Mouse (Mus musculus) WW6 (cell line): Measurements from ENCODE around the gene Dlx2.

Source experiments
- DNase-seq: peaks from one replicate; pipeline ENCODE4 v3.0.0-alpha.2; 2013; ENCODE audit warnings: low read depth, low spot score

The Dlx2 gene

DNA sequence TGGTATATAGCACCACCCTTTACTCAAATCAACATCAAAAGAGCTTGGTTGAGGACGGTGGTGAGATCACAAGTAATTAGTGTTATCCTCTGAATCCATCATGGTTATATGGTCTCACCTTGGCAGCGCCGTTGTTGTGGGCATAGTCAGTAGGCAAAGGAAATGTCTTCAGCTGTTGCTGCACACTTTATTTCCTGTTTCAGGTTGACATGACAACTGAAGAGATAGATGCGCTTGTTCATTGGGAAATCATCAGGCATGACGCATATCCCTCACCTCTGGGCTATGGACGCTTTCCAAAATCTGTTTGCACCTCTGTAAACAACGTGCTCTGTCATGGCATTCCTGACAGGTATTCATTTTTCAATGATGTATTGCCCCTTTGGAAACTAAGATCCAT lies 35.3 kb downstream of the Dlx2 start:
- DNase-seq, result no peak

DNA sequence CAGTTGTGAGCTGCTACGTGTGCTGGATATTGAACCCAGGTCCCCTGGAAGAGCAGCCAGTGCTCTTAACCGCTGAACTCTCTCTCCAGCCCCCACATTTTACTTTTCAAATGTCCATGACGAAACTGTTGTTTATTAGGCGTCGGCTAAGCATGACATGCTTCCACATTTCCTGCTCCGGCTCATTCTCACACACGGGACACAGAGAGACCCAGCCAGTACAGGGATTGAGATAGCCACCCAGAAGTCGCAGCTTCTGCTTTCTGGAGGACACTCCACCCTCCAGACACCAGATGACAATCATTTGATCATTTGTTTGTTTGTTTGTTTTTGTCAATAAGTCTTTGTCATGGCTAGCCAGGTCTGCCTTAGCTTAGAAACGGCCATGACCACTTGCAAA lies 41.7 kb downstream of the Dlx2 start:
- DNase-seq, result no peak

DNA sequence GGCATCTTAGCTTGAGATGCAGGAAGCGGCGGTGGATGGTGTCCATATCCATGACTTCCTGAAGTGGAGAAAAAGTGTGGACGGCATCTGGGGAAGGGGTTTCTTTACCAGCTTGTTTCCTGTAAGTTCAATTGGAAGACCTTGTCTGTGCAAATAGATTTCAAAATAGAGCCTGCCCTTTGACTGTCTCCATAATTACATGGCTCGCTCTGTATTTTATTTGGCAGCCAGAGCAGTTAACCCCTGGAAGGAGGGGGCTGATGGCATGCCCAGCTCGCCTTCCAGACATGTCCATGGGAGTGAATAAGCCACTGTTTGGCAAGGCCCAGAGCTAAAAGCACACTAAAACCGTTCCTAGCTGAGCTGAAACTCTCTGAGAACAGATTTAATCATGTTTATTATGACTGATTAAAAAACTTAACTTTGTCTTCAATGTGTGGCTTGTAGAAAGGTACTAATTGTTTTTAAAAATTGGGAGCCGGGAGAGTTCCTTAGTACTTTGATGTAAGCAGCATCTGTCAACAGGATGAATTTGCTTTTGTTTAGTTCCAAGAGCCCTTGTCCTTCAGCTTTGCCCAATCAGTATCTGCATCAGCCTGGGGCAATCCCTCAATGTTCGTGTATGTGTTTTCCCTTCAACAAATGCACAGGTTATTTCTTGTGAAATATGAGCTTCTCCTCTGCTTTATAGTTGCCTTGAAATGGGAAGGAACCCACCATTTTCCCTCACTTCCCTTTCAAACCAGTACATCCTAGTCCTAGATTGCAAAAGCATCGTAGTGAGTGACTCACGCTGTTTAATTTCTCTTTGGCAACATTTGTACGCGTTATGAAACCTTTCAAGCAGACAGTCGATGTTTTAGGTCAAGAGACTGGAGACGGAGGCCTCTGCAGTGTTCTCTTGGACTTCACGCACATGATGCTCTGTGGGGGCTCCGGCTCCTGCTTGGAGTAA lies 47.0 kb downstream of the Dlx2 start:
- DNase-seq, result no peak

DNA sequence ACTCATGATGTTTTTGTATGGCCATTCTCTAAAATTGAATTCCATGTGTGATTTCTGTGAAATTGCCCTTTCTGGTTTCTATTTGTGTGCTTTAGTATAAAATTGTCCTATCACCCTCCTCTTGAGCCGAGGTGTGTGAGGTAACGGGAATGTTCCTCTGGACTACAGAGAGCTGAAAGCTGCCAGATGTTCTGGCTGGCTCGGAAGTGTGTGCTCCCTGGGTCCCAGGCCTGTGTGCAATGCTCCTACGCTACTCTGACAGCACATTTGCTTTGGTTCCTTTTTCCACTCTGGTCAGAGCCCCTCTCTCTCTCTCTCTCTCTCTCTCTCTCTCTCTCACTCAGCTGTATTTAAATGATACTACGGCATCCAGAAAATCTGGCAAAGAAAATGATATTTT lies 49.4 kb downstream of the Dlx2 start:
- no peak for DNase-seq

DNA sequence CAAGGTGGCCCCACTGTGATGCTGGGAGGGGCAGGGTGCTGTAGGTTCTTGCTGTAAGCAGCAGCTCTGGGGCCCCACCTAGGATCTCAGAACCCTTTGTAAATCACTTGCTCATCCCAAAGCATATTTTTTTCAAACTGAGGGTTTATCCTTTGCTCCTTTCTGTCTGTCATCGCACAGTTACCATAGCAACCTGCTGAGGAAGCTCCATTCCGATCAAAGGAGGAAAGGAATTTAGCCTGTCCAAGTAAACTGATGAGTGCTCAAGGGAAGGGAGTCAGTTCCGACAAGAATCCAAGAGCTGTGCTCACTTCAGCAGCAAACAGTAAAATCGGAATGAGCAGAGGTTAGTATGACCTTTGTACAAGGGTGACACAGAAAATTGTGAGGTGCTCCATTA lies 51.6 kb downstream of the Dlx2 start:
- DNase-seq, result no peak

DNA sequence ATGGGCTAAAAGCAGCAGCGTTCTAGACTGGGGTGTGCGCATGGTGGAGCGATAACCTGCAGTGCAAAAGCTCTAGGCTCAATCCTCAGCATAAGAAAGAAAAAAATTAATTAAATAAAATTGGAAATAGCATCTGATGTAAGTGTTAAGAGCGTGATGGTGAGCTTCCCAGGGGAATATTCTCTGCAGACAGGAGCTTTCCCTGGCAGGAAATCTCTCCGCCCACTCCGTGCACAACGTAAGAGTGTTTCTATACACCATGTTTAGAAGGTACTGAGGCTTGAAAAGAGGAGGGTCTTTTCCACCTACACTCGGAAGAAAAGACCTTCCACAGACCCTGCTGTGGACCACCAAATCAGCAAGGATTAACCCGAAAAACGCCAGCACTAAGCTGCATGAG lies 52.1 kb downstream of the Dlx2 start:
- no peak for DNase-seq
